Mouse (Mus musculus) olfactory bulb, adult 2 months (tissue): ENCODE measurements around the gene Bbs5. TPM values are rescaled to one million over a fixed set of nuclear protein-coding genes. Genes with fewer than 3 reads are reported as not detected.

Experiments used
- H3K27ac ChIP-seq: fragments of 200-500 bp; 2 replicates; pipeline ENCODE4 v1.5.1; 2012; ENCODE audit warnings: low read depth, low read length; ENCODE audit not compliant: insufficient read depth
- H3K4me1 ChIP-seq: fragments of 200-500 bp; 2 replicates; pipeline ENCODE4 v1.6.1; 2012; ENCODE audit warnings: low read length; ENCODE audit not compliant: control insufficient read depth, insufficient read depth
- H3K4me3 ChIP-seq: fragments of 200-500 bp; 2 replicates; pipeline ENCODE4 v1.5.1; 2012; ENCODE audit warnings: mild to moderate bottlenecking, low read depth, low read length, moderate library complexity; ENCODE audit not compliant: insufficient read depth
- CTCF ChIP-seq: fragments of 200-500 bp; IDR thresholded peaks from 2 replicates; pipeline ENCODE4 v1.5.1; 2012; ENCODE audit warnings: low read depth, mild to moderate bottlenecking, low read length, moderate library complexity; ENCODE audit not compliant: insufficient read depth
- POLR2A ChIP-seq: fragments of 200-500 bp; IDR thresholded peaks from 2 replicates; pipeline ENCODE4 v1.6.1; 2012; ENCODE audit warnings: mild to moderate bottlenecking, low read depth, low read length, moderate library complexity; ENCODE audit not compliant: insufficient read depth
- WGBS: fragments of 180-500 bp; shearing (Covaris S2); methylation state at CpG from one replicate; pipeline ENCODE4 v1.1.7; 2018; 5-methylcytosine and 5-hydroxymethylcytosine counted together
- polyA plus RNA-seq: library from polyadenylated mRNA; stranded (reverse); fragments of >200 nt; gene quantifications from 2 replicates; pipeline ENCODE4 v1.2.4, GENCODE M21; 2012; ENCODE audit warnings: low replicate concordance; ENCODE audit not compliant: missing spikeins, insufficient read depth, insufficient read length

Bbs5 gene
- polyA plus RNA-seq, 1 experiment, result not detected

DNA sequence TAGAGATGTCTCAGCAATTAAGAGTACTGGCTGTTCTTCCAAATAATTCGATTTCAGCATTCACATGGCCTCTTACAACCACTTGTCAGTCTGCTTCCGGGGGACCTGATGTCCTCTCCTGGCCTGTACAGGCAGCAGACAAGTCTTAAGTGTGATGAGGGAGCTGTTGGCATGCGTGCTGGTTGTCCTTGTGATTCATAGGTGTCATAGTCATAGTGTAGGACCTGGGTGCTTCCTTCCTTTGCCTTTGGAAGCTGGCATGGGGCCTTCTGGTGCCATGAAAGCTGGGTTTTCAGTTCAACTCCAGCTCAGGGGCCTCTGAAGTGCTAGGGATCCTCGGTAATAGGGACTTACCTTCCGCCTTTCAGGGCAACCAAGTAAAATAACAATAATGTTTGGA, 67.2 kb downstream of the Bbs5 start:
- no peaks in the 10 kb centered on the region; the same call in 1 of the 2 replicates for H3K4me1 ChIP-seq
- no peak for TF ChIP-seq CTCF
- TF ChIP-seq POLR2A, result no peak
- no peak overlapping the region for H3K27ac ChIP-seq
- H3K4me3 ChIP-seq, result no peak overlapping the region
- 82% methylated on average over 5 of the region's 5 CpGs for WGBS

DNA sequence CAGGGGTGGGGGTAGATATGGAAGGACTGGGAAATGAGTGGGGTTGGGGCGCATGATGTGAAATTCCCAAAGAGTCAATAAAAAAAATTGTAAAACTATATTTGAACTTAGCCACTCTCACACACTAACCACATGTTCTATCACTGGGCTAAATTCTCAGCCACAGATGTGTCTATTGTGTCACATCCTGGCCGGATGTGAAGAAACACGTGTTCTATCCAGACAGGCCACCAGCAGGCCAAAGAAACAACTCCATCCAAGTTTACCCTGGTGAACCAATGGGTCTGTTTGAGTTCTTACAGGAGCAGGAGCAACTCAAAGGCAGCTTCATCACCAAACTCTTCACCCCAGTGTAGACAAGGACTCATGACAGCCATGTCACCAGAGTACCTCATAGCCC, 69.5 kb downstream of the Bbs5 start:
- no peaks in the 10 kb centered on the region for H3K4me1 ChIP-seq
- no peak overlapping the region for H3K27ac ChIP-seq
- no peak for TF ChIP-seq CTCF
- no peak for TF ChIP-seq POLR2A
- WGBS, result 76% methylated on average over 3 of the region's 3 CpGs
- no peak overlapping the region for H3K4me3 ChIP-seq

Other genes with a start within 250 kb of the Bbs5 start
- gene Lrp2, start 61.1 kb upstream of the Bbs5 start, polyA plus RNA-seq, result not detected in 2 replicates
- gene Klhl41, start 22.9 kb downstream of the Bbs5 start, polyA plus RNA-seq, result not detected in 2 replicates
- not detected in 2 replicates for gene Fastkd1, start 66.3 kb downstream of the Bbs5 start, polyA plus RNA-seq
- gene Ppig, start 75.4 kb downstream of the Bbs5 start, polyA plus RNA-seq, result 155 TPM in 1 of 2 replicates, not detected in the other
- not detected in 2 replicates for gene Ccdc173, start 142.4 kb downstream of the Bbs5 start, polyA plus RNA-seq
- not detected in 2 replicates for gene Phospho2, start 142.5 kb downstream of the Bbs5 start, polyA plus RNA-seq
- gene Klhl23, start 174.8 kb downstream of the Bbs5 start, polyA plus RNA-seq, result not detected in 2 replicates
- 660 TPM in 1 of 2 replicates, not detected in the other for gene Ssb, start 214.4 kb downstream of the Bbs5 start, polyA plus RNA-seq
- not detected in 2 replicates for gene Mettl5, start 238.4 kb downstream of the Bbs5 start, polyA plus RNA-seq